Mouse (Mus musculus) ES-Bruce4 (cell line): ENCODE measurements at regions not wholly inside any gene's neighbourhood (a gene's known extent, or its start where the extent isn't known, plus 50 kb on each side); places are given as distances from the start of the nearest gene placed in this dataset.

ENCODE experiments used
- H3K27ac ChIP-seq: 2 replicates; pipeline ENCODE4 v1.5.1; 2012; ENCODE audit warnings: low read length, inconsistent platforms; ENCODE audit not compliant: insufficient read depth
- H3K27me3 ChIP-seq: 2 replicates; pipeline ENCODE4 v1.6.1; 2012; ENCODE audit warnings: mild to moderate bottlenecking, low read length, inconsistent platforms; ENCODE audit not compliant: control insufficient read depth, poor library complexity, insufficient read depth, severe bottlenecking
- H3K36me3 ChIP-seq: 2 replicates; pipeline ENCODE4 v1.6.1; 2012; ENCODE audit warnings: inconsistent platforms, mild to moderate bottlenecking, low read length, moderate library complexity; ENCODE audit not compliant: control insufficient read depth, poor library complexity, insufficient read depth, severe bottlenecking
- H3K4me1 ChIP-seq: one replicate; pipeline ENCODE4 v1.8.1; 2011; ENCODE audit warnings: low read length; ENCODE audit not compliant: control insufficient read depth, insufficient read depth
- H3K4me3 ChIP-seq: 2 replicates; pipeline ENCODE4 v1.5.1; 2011; ENCODE audit warnings: low read depth, mild to moderate bottlenecking, low read length
- H3K9ac ChIP-seq: 2 replicates; pipeline ENCODE4 v1.6.1; 2012; ENCODE audit warnings: low read depth, mild to moderate bottlenecking, inconsistent platforms; ENCODE audit not compliant: poor library complexity, severe bottlenecking
- H3K9me3 ChIP-seq: replicated peaks from 2 replicates; pipeline ENCODE4 v1.6.1; 2012; ENCODE audit warnings: mild to moderate bottlenecking, low read length, inconsistent platforms; ENCODE audit not compliant: control insufficient read depth, poor library complexity, insufficient read depth, severe bottlenecking
- CTCF ChIP-seq: IDR thresholded peaks from one replicate; pipeline ENCODE4 v1.8.1; 2011; ENCODE audit warnings: low read depth, low read length
- EP300 ChIP-seq: IDR thresholded peaks from 2 replicates; pipeline ENCODE4 v1.6.1; 2011; ENCODE audit warnings: low read depth, low read length; ENCODE audit not compliant: insufficient read depth
- POLR2A ChIP-seq: IDR thresholded peaks from one replicate; pipeline ENCODE4 v1.8.1; 2011; ENCODE audit warnings: low read length; ENCODE audit not compliant: insufficient read depth

DNA sequence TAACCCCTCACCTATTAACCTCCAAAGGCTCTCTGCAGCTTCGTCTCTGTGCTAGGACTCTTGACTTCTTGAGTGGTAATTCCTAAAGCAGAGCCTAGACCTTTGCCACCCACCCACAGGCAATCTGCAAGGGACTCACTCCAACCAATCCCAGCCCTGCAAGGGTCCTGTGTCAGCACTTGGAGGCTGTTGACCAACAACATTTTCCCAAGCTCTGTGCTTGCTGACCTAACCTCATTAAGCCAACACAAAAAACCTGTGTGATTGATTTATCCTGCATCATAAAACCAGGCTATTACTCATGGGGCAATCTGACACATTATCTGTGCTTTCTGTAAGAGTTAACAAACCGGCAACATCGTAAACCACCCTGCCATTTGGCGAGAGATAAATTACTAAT, 61.4 kb upstream of the Sox9 start:
- no peak overlapping the region for H3K27ac ChIP-seq
- H3K27me3 ChIP-seq = no peaks in the 10 kb centered on the region
- no peak overlapping the region for H3K9ac ChIP-seq
- TF ChIP-seq CTCF = no peak
- TF ChIP-seq POLR2A = no peak
- TF ChIP-seq EP300 = no peak
- H3K4me1 ChIP-seq = no peaks in the 10 kb centered on the region
- no peaks in the 10 kb centered on the region for H3K36me3 ChIP-seq
- no peaks in the 10 kb centered on the region for H3K9me3 ChIP-seq
- no peak overlapping the region for H3K4me3 ChIP-seq

DNA sequence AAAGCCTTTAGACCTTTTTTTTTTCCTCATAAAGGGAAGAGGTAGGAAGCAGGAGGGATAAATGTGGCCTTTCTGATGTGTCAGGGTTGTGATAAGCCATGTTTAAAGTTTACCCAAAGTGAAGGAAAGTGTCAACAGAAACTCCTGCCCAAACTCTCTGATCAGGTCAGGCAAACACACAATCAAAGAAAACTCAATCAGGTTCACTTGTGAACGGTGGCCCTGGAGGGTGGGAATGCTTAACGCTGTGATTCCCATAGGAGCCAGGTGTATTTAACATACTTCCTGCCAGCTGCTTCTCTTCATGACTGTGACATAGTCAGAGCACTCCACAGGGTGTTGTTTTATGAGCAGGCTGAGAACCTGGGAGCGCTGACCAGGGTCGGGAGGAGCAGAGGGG, 59.1 kb upstream of the Sox9 start:
- TF ChIP-seq POLR2A = no peak
- Histone ChIP-seq H3K36me3 (no peaks in the 10 kb centered on the region), H3K9me3 (no peaks in the 10 kb centered on the region), H3K4me3 (no peak overlapping the region), H3K4me1 (no peaks in the 10 kb centered on the region), H3K27ac (no peak overlapping the region), H3K9ac (no peak overlapping the region), H3K27me3 (no peaks in the 10 kb centered on the region)

DNA sequence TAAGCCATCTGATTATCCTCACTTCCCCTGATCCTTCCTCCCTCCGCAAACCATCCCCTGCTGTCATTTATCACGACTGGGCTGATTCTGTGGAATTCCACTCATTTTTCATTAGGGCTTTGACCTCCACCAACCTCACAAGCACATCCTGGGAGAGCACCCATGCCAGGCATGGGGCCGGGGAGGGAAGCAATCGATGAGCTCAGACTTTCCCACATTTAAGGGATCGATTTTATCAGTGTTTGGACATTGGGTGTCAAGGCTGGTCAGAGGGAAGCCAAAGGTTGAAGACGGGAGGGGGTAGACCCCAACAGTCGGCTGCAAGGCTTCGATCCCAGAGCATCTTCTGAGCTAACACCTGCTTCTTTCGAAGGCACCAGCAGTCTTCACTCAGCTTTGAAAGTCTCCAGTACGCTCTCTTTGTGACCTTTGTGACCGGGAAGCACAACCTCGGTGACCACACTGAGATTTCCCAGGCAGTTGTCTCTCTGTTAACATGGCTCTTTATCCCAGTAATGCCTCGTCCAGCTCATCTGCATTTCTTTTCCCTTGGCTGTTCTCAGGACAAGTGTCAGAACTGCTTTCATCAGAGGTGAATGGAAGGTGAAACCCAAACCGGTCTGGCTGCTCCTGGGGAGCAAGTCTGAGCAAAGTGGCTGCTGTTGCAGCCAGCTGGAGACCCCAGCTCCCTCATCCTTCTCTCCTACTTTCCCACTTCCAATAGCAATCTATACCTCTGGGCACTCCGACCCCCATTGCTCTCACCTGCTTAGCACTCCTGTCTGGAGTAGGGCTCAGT, 53.7 kb upstream of the Sox9 start:
- H3K4me1 ChIP-seq = no peaks in the 10 kb centered on the region
- H3K27ac ChIP-seq = no peak overlapping the region
- no peaks in the 10 kb centered on the region for H3K36me3 ChIP-seq
- H3K27me3 ChIP-seq = no peaks in the 10 kb centered on the region
- TF ChIP-seq POLR2A (no peak), EP300 (0 out of 2 replicates have a peak, but pooled peaks have one; percentile 6)
- H3K9ac ChIP-seq = no peak overlapping the region
- no peak overlapping the region for H3K4me3 ChIP-seq
- no peaks in the 10 kb centered on the region for H3K9me3 ChIP-seq
